Mouse (Mus musculus) spleen, adult 18-20 months (tissue): ENCODE measurements around the gene Sec24b.

Experiments
- DNase-seq, 2 experiments: peaks; one replicate each; pipeline ENCODE4 v3.0.0; 2022; ENCODE audit warnings: mixed read lengths in 2 of 2

Sec24b gene

GRCm38 (mm10) chr3:130061281-130061680 is at the start of gene Sec24b:
Gene Sec24b (minus strand): TSS chr3:130061553.
- DNase-seq, result peak in 1 of 2 experiments; percentile 40

DNA sequence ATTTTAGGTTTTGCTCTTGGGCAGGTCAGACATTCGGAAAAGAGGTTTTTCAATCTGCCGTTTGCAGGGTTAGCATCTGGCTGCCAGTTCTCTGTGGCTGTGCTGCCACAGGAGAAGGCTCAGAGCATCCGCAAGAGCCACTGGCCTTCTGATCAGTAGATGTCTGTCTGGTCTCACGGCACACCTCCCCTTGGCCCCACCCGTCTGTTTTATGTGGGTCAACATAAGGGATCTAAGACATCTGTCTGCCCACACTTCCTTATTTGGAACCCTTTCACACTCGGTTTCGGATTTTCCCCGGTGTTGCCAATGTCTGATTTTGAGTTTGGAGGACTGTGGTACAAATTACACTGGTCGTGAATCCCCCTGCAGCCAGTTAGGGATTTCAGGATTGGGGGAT is 43.1 kb upstream of the Sec24b start:
- DNase-seq, result no peak

DNA sequence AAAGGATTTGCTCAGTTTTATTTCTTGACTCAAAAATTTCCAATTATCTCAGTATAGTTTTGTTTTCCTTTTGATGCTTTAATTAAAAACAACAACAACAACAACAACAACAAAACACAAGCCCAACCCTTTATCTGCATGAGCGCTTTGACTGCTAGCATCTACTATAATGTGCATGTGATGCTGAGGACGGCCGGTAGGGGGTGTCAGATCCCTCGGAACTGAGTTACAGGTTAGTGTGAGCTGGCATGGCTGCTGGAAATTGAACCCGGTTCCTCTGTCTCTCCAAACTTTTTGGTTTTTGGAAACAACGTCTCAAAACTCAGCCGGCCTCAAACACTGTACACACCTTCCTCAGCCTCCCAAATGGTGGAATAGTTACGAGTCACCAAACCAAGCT is 42.1 kb upstream of the Sec24b start:
- DNase-seq, result peak in 1 of 2 experiments; percentile 13

DNA sequence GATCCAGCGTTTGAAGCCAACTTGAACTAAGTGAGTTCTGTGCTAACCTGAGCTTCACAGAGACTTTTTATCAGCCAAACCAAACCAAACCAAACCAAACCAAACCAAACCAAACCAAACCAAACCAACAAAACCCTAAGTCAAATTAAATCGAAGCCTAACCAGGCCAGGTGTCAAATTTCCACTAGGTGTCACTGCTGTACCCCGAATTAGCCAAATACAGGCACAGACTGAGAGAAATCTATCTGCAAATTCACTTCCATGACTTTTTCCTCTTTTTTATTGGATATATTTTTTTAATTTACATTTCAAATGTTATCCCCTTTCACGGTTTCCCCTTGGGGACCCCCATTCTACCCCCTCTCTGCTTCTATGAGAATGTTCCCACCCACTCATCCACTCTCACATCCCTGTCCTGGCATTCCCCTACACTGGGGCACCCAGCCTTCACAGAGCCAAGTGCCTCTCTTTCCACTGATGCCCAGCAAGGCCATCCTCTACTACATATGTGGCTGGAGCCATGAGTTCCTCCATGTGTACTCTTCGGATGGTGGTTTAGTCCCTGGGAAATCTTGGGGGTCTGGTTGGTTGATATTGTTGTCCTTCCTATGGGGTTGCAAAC is 33.9 kb upstream of the Sec24b start:
- DNase-seq, result peak in 1 of 2 experiments; percentile 3

DNA sequence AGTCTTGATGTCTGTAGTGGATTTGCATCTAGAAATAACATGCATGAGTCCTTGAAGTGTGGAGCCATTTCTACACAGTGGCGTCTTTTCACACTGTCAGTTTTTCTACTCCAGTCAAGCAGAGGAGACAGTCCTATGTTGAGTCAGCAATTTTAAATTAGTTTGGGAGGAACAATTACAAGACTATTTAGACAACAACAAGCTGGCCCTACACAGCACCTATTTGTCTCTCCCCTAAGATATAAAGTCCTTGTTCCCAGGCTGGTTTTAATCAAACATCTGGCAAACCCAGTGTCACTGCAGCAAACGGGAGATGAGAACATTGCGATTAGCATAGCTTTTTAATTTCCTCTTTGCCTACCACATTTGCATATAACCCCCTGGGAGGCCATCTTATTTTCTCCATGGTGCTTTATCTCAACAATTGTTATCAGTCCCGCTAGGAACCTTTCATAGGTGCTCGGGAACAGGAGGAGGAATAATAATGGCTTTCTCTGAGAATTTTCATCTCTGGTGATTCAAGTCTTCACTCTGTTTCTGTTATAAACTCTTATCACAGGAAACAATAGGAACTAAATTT is 32.9 kb upstream of the Sec24b start:
- DNase-seq, result no peak

DNA sequence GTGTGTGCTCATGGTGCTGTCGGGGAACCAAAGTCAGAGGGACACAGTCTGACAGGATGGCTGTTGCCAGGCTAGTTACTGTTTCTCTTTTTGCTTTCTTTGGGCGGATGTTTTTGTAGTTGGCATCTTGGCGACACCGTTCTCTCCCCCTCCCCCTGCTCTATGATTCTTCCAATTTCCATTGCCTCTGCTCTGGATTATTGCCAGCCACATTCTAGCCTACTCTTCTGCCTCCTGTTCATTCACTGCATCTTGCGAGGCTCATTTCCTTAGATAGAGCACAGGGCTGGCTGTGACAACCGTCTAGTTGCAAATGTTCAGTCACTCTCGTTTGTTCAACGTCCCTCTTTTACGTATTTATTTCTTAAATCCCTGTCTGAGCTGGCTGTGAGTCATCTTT is 29.1 kb upstream of the Sec24b start:
- no peak for DNase-seq

DNA sequence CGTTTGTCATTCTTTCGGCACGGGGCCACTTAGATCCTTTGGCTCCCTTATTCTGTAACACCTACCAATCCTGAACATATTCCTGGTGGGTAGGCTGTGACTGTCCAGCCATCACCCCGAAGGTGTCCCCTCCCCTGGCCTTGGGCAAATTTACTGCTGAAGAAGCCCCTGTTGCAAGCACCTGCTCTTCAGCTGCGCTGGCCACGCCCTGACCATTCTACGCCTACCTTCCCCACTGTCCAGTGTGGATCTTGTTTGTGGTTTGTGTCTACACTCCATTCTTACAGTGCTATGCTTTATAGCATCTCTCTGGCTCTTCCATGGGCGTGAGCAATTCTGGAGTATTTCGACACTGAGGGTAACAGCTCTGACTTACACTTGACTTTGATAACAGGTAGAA is 27.3 kb upstream of the Sec24b start:
- no peak for DNase-seq

DNA sequence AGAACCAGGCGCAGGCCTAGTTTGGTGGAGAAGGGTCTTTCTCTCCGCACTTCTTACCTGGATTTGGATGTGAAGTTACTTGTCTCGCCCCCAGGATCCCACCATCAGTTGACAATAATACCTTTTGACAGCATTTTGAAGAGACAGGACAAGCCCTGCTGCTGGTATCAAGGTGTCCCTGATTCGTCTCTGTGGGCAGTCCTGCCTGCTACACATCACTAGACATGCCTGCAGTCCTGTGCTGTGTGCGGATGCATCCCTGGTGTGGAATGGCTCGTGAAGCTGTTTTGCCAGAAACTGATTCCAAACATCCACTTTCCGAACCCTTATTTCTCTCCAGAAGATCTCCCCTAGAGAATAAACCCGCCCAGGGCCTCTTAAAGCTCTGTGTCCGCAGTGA is 26.1 kb upstream of the Sec24b start:
- DNase-seq, result no peak

- no peak for DNase-seq
These were observed 25.2 kb upstream of the Sec24b start for GRCm38 (mm10) chr3:130086372-130087080.

DNA sequence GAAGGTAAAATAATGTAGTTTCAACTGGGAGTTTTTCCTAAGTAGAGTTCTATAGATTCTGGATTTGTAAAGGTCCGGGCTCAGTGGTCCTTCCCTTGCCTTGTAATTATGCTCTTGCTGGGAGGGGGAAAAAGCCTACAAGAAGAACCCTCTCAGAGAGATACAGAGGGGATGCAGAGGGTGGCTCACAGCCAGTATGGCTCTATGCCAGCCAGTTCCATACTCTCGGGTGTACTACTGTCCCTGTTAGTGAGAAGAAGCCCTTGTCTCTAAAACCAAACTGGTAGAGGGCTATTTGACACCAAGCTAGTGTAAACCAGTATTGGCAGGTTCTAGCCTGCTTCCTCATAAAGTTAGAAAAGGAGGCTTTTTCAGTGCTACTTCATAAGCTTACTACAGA is 22.0 kb upstream of the Sec24b start:
- no peak for DNase-seq

- DNase-seq, result no peak
These were observed 19.3 kb upstream of the Sec24b start for GRCm38 (mm10) chr3:130080666-130081065.

DNA sequence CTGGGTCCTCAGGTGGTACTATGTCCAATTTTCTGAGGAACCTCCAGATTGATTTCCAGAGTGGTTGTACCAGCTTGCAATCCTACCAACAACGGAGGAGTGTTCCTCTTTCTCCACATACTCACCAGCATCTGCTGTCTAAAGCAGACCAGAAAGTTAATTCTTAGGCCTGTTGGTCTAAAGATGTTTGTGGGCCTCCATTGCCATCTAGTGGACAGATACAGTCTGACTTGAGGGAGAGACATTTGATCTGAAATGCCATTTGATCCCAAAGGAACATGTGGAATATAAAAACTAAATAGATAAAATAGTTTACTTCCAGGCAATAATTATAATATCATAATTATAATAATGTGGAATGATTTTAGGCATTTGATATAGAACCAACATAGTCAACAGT is 18.4 kb upstream of the Sec24b start:
- DNase-seq, result peak in 1 of 2 experiments; percentile 51

- DNase-seq, result no peak
These were observed 15.9 kb upstream of the Sec24b start for GRCm38 (mm10) chr3:130077291-130077690.

GRCm38 (mm10) chr3:130075746-130076145 is 14.4 kb upstream of the Sec24b start:
- DNase-seq, result no peak

DNA sequence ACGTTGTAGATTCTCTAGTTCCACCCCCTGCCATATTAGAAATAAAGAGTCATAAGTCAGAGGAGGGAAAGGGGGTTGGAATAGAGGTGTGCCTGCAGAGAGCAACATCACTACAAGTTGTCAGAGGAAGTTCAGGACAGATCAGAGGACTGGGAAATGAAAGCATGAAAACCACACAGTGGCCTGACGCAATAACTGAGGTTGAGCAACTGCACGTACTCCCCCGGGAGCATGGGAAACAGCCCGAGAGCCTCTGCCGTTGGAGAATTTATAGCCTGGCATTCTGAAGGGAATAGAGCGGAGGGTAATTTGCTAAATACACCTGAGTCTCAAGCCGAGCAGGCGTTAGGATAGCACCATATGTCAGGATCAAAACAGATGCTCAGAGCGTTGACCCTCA is 11.7 kb upstream of the Sec24b start:
- no peak for DNase-seq

DNA sequence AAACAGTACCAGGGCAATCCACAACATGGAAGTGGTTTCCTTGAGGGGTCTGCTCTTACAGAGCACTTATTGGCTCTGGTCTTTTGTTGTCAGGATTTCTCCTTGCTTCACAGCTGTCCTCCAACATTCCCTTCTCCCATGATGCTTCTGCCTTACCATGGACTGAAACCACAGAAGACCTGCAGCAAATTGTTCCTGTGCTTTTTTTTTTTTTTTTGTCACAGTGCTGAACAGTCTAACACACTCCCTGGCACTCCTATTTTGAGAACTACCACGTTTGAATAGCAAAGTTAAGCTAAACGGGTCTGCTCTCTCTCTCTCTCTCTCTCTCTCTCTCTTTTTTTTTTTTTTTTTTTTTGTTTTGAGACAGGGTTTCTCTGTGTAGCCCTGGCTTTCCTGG is 10.6 kb upstream of the Sec24b start:
- DNase-seq, result no peak

- DNase-seq, result peak; percentile 79 to 85
These were observed 840 bp downstream of the Sec24b start for GRCm38 (mm10) chr3:130060396-130061029.

DNA sequence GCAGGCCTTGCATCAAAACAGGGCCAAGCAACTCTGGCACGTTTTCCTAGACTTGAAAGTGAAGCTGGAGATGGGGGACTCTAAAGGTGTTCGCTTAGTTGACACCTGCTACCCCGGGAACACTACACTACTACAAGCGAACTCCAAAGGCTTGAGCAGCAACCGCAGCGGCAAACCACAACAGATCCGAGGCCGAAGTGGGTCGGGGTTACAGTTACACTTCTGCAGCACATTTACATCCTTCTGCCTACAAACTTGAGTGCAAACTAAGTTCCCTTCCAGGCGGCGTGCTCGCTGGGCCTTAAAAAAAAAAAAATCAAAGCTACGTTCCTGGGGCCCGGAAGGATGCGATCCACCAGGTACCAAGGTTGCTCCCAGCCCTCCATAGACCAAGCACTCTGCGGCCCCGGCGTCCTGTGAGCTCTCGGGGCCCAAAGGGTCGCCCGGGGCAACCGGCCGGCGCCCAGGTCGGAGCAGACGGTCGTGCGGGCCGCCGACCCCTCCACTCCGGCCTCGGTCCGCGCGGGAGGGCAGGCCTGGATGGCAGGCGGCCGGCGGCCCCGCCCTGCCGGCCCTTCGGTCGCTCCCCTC is 1.5 kb downstream of the Sec24b start:
- DNase-seq, result no peak

DNA sequence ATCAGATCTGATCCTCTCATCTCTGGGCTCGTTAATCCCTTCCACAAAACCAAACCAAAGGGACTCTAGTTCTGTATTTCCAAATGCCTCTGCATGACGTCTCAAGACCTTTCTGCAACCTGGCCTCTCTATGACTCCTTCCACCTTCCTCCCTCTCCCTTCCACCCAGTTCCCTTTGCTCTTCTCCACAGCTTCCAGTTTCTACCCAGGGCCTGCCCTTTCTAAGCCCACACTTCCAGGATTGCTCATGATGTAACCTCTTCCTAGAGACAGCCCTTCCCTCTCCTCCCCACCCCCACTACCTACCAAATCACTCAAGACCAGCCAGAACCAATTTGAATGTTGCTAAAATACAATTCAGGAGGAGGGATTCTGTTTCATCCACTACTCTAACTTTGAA is 2.9 kb downstream of the Sec24b start:
- no peak for DNase-seq

DNA sequence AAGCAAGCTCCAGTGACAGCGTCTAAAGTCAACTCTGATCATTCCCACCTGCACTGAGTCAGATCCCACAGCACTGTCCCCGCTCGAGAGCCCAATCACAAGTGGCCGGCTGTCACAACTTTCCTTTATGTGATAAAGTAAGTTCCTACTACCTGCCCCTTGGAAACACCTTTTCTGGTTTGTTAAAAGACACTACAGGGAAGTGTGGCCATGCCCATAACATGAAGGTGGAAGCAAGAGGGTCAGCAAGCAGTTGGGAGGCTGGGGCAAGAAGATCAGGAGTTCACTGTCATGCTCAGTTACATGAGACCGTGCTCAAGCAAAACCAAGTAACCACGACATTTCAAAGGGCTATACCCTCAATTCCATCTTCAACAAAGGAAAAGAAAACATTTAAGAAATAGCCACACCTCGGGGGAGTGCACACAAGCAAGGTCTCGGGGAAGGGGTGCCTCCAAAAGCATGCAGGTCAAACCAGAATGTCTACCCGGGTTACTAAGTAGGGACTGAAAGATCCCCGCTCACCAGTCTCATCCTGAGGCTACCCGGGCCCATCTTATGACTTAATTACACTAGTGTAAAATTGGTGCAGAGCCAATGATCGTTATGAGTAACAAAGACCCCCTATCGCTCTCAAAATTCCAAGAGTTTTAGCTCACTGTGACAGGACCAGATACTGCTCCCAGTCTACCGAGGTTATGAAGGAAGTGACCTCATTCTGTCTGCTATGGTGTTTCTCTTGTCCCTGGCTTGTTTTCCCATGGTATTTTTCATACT is 3.6 kb downstream of the Sec24b start:
- DNase-seq, result no peak

DNA sequence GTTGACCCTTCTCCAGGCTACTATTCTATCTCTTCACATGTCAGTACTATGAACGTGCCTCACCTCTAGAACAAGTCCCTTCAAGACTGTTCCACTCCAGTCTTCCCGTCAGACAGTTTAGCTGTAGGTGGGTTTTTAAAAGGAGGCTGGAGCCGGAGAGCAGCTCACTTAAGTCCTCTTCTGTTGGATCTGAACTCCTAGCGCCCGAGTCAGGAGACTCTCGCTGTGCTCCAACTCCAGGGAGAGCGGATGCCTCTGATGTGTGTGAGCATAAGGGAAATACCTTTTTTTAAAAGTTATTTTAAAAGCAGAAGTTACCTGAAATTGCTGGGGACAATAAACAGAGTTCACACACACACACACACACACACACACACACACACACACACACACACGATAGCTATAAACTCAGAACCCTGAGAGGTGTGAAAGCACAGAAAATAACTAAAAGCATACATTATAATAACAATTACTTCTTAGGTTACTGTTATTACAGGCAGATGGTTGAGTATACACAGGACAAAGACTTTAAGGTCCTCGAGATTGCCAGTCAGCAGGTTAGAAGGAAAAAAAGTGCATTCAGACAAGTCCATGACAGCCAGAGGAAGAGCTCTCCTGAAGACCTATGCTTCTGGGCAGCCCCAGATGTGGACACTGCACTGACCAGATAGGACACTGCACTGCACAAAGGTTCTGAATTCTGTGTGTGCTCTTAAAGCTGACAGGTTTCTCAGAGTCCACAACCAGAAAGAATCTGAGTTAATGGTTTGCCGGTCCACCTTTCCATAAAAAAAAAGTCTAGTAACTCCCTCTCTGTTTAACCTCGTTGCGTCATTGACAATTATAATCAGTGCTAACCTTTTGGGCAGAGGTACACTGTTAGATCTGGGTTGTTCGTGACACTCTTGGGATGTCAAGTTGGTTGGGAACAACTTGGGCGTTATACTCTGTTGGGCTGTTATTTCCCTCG is 5.7 kb downstream of the Sec24b start:
- no peak for DNase-seq
